Mouse (Mus musculus): Measurements from ENCODE around the gene Cd38. TPM values are rescaled to one million over a fixed set of nuclear protein-coding genes. Genes with fewer than 3 reads are reported as not detected.

Cd38 gene
- polyA plus RNA-seq, 1 experiment from 2014 or later = 3.3 TPM

- no peak for ATAC-seq (ENCODE audit: low FRiP score, low TSS enrichment)
- H3K4me1 ChIP-seq (ENCODE audit: control insufficient read depth, insufficient read depth, low read length) = no peaks in the 10 kb centered on the region
- no peak for DNase-seq
- no peaks in the 10 kb centered on the region for H3K36me3 ChIP-seq (ENCODE audit: control insufficient read depth, insufficient read depth, low read length)
- H3K4me3 ChIP-seq (replicated peaks; ENCODE audit: low read depth, low read length) = no peak overlapping the region
- no peaks in the 10 kb centered on the region for H3K27me3 ChIP-seq (ENCODE audit: control insufficient read depth, insufficient read depth, low read length)
- H3K9me3 ChIP-seq (ENCODE audit: control insufficient read depth, low read length) = no peaks in the 10 kb centered on the region
- no peak overlapping the region for H3K4me2 ChIP-seq (ENCODE audit: low read length)
- H3K9ac ChIP-seq (replicated peaks; ENCODE audit: low read length) = no peak overlapping the region
- 94% methylated on average over 7 of the region's 7 CpGs for WGBS
- H3K27ac ChIP-seq (replicated peaks; ENCODE audit: low read depth, low read length) = no peak overlapping the region
These were observed 31.8 kb upstream of the Cd38 start for GRCm38 (mm10) chr5:43836590-43836989.

GRCm38 (mm10) chr5:43837372-43837771 is 31.0 kb upstream of the Cd38 start:
- Histone ChIP-seq H3K4me1 (ENCODE audit: control insufficient read depth, insufficient read depth, low read length) (no peaks in the 10 kb centered on the region), H3K27me3 (ENCODE audit: control insufficient read depth, insufficient read depth, low read length) (no peaks in the 10 kb centered on the region), H3K9ac (replicated peaks; ENCODE audit: low read length) (no peak overlapping the region), H3K4me2 (ENCODE audit: low read length) (no peak overlapping the region), H3K27ac (replicated peaks; ENCODE audit: low read depth, low read length) (no peak overlapping the region), H3K36me3 (ENCODE audit: control insufficient read depth, insufficient read depth, low read length) (no peaks in the 10 kb centered on the region), H3K4me3 (replicated peaks; ENCODE audit: low read depth, low read length) (no peak overlapping the region), H3K9me3 (ENCODE audit: control insufficient read depth, low read length) (no peaks in the 10 kb centered on the region)
- WGBS = 58% methylated on average over 5 of the region's 5 CpGs
- no peak for ATAC-seq (ENCODE audit: low FRiP score, low TSS enrichment)
- peak; percentile 64 for DNase-seq

DNA sequence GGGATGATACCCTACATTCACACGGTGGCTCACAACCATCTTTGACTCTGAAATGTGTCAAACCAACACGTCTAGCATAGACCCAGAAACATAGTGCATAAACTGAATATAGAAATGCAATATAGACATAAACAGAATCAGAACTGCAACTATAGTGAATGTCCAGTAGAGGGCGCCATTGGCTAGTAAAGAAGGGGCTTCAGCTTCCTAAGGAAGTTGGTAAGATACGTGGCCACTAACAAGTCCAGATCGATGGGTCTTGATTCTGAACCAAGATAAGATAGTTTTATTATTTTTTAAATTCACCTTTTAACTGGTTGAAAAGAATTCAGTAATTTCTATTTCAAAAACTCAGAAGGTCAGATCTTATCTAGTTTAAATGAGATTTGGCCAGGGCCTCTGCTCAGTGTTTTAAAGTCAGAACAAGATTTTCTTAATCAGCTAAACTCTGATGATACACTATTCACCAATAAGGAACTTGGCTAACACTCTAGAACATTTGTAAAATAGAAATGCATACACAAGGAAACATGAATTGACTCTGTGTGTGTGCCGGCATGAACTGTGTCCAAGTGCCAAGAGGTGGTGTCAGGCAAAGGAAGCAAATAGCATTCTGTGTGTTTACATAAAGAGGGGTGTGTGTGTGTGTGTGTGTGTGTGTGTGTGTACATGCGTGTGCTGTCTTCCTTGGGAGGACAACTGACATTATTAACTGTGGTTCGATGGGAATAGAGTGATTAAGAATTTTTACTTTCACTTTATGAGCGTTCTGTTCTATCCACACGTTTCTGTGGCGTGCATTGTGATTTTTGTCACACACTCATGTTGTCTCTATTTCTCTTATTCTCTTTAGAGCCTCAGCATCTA is 27.0 kb upstream of the Cd38 start:
- H3K9me3 ChIP-seq (ENCODE audit: control insufficient read depth, low read length) = no peaks in the 10 kb centered on the region
- WGBS = 50% methylated on average over 11 of the region's 11 CpGs

GRCm38 (mm10) chr5:43842011-43842285 is 26.4 kb upstream of the Cd38 start:
- no peak overlapping the region for H3K4me3 ChIP-seq (replicated peaks; ENCODE audit: low read depth, low read length)
- no peaks in the 10 kb centered on the region for H3K4me1 ChIP-seq (ENCODE audit: control insufficient read depth, insufficient read depth, low read length)
- DNase-seq (no peak), ATAC-seq (ENCODE audit: low FRiP score, low TSS enrichment) (no peak)
- H3K9ac ChIP-seq (replicated peaks; ENCODE audit: low read length) = no peak overlapping the region
- no peaks in the 10 kb centered on the region for H3K36me3 ChIP-seq (ENCODE audit: control insufficient read depth, insufficient read depth, low read length)
- no peaks in the 10 kb centered on the region for H3K27me3 ChIP-seq (ENCODE audit: control insufficient read depth, insufficient read depth, low read length)
- 78% methylated on average over 5 of the region's 5 CpGs for WGBS
- no peaks in the 10 kb centered on the region for H3K9me3 ChIP-seq (ENCODE audit: control insufficient read depth, low read length)
- H3K4me2 ChIP-seq (ENCODE audit: low read length) = no peak overlapping the region
- no peak overlapping the region for H3K27ac ChIP-seq (replicated peaks; ENCODE audit: low read depth, low read length)

More for the DNA sequence above, 27.0 kb upstream of the Cd38 start:
- Histone ChIP-seq H3K36me3 (ENCODE audit: control insufficient read depth, insufficient read depth, low read length) (no peaks in the 10 kb centered on the region), H3K4me2 (ENCODE audit: low read length) (no peak overlapping the region), H3K27me3 (ENCODE audit: control insufficient read depth, insufficient read depth, low read length) (no peaks in the 10 kb centered on the region), H3K27ac (replicated peaks; ENCODE audit: low read depth, low read length) (no peak overlapping the region), H3K4me1 (ENCODE audit: control insufficient read depth, insufficient read depth, low read length) (no peaks in the 10 kb centered on the region), H3K9ac (replicated peaks; ENCODE audit: low read length) (no peak overlapping the region), H3K4me3 (replicated peaks; ENCODE audit: low read depth, low read length) (no peak overlapping the region)
- peak; percentile 86 for DNase-seq
- ATAC-seq (ENCODE audit: low FRiP score, low TSS enrichment) = no peak

DNA sequence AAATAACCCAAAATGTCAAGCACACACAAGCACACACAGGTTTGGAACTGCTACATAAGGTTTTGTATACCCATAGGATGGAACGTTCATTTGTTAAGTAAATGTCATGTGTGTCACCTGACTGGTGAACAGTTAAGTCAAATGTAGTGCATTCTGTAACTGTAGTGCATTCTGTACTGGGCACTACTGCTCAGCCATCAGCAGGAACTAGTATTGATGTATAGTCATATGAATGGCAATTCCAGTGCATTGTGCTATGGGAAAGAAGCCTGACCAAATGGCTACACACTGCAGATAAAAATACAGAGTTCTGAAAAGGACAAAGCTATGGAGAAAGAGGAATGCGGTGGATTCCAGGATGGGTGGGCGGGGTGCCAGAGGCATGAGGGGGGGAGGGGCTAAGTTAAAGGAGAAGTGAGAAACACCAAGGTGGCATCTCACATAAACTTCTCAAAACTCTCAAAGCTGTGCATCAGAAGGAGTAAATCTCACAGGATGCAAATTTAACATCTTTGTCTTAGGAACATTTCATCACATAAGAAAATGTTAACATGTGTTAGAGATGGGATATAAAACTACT is 25.7 kb upstream of the Cd38 start:
- no peak overlapping the region for H3K9ac ChIP-seq (replicated peaks; ENCODE audit: low read length)
- no peak for ATAC-seq (ENCODE audit: low FRiP score, low TSS enrichment)
- H3K36me3 ChIP-seq (ENCODE audit: control insufficient read depth, insufficient read depth, low read length) = no peaks in the 10 kb centered on the region
- H3K4me1 ChIP-seq (ENCODE audit: control insufficient read depth, insufficient read depth, low read length) = no peaks in the 10 kb centered on the region
- no peaks in the 10 kb centered on the region for H3K27me3 ChIP-seq (ENCODE audit: control insufficient read depth, insufficient read depth, low read length)
- H3K27ac ChIP-seq (replicated peaks; ENCODE audit: low read depth, low read length) = no peak overlapping the region
- H3K4me2 ChIP-seq (ENCODE audit: low read length) = no peak overlapping the region
- DNase-seq = no peak
- no peaks in the 10 kb centered on the region for H3K9me3 ChIP-seq (ENCODE audit: control insufficient read depth, low read length)
- 75% methylated on average over 3 of the region's 3 CpGs for WGBS
- no peak overlapping the region for H3K4me3 ChIP-seq (replicated peaks; ENCODE audit: low read depth, low read length)

DNA sequence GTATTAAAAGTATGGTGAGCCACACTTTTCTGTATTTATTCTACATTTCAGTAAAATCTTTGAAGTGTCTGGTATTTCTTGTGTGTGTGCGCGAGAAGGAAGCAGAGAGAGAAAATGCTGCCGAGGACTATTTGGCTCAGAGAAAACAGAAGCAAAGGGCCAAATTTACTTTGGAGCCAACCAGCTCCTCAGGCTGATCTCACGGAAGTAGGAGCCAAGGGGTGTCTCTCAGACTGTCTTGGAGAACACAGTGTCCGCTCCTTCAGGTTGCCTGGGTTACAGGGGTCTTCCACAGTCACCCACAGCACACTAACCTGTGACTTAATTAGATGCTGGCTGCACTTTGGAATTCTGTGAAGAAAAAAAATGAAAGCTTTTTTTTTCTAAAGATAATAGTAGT is 23.3 kb upstream of the Cd38 start:
- ATAC-seq (ENCODE audit: low FRiP score, low TSS enrichment) = no peak
- no peaks in the 10 kb centered on the region for H3K9me3 ChIP-seq (ENCODE audit: control insufficient read depth, low read length)
- H3K4me2 ChIP-seq (ENCODE audit: low read length) = no peak overlapping the region
- no peaks in the 10 kb centered on the region for H3K4me1 ChIP-seq (ENCODE audit: control insufficient read depth, insufficient read depth, low read length)
- WGBS = 84% methylated on average over 5 of the region's 5 CpGs
- no peak for DNase-seq
- no peaks in the 10 kb centered on the region for H3K36me3 ChIP-seq (ENCODE audit: control insufficient read depth, insufficient read depth, low read length)
- no peak overlapping the region for H3K4me3 ChIP-seq (replicated peaks; ENCODE audit: low read depth, low read length)
- H3K27me3 ChIP-seq (ENCODE audit: control insufficient read depth, insufficient read depth, low read length) = no peaks in the 10 kb centered on the region
- H3K27ac ChIP-seq (replicated peaks; ENCODE audit: low read depth, low read length) = no peak overlapping the region
- no peak overlapping the region for H3K9ac ChIP-seq (replicated peaks; ENCODE audit: low read length)

DNA sequence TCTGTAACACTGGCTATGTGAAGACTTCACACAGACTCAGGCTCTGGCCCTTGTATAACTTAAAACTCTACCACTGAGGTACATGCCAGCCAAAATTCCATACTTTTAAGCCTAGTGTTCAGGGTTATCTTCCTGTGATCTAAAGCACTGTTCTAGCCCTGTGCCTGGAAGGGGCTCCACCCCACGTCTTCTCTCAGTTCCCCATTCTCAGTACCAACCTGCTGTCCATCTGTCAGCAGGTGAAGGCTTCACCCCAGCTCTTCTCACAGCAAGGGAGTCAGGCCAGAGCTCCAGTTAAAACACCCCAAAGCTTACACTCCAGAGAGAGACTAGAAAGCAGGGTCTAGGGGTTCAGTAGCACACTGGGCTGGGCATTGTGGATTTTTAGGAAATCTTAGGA is 22.7 kb upstream of the Cd38 start:
- no peaks in the 10 kb centered on the region for H3K4me1 ChIP-seq (ENCODE audit: control insufficient read depth, insufficient read depth, low read length)
- WGBS = 68% methylated on average over 1 of the region's 1 CpGs
- no peak overlapping the region for H3K27ac ChIP-seq (replicated peaks; ENCODE audit: low read depth, low read length)
- H3K9me3 ChIP-seq (ENCODE audit: control insufficient read depth, low read length) = no peaks in the 10 kb centered on the region
- H3K4me3 ChIP-seq (replicated peaks; ENCODE audit: low read depth, low read length) = no peak overlapping the region
- DNase-seq (no peak), ATAC-seq (ENCODE audit: low FRiP score, low TSS enrichment) (no peak)
- H3K9ac ChIP-seq (replicated peaks; ENCODE audit: low read length) = no peak overlapping the region
- no peaks in the 10 kb centered on the region for H3K36me3 ChIP-seq (ENCODE audit: control insufficient read depth, insufficient read depth, low read length)
- H3K4me2 ChIP-seq (ENCODE audit: low read length) = no peak overlapping the region
- H3K27me3 ChIP-seq (ENCODE audit: control insufficient read depth, insufficient read depth, low read length) = no peaks in the 10 kb centered on the region

- H3K9me3 ChIP-seq (ENCODE audit: control insufficient read depth, low read length) = no peaks in the 10 kb centered on the region
- WGBS = 8% methylated on average over 2 of the region's 2 CpGs
- H3K9ac ChIP-seq (replicated peaks; ENCODE audit: low read length) = no peak overlapping the region
- H3K4me3 ChIP-seq (replicated peaks; ENCODE audit: low read depth, low read length) = no peak overlapping the region
- DNase-seq = no peak
- H3K4me2 ChIP-seq (ENCODE audit: low read length) = no peak overlapping the region
- no peak for ATAC-seq (ENCODE audit: low FRiP score, low TSS enrichment)
- no peaks in the 10 kb centered on the region for H3K36me3 ChIP-seq (ENCODE audit: control insufficient read depth, insufficient read depth, low read length)
- H3K27ac ChIP-seq (replicated peaks; ENCODE audit: low read depth, low read length) = no peak overlapping the region
- no peaks in the 10 kb centered on the region for H3K27me3 ChIP-seq (ENCODE audit: control insufficient read depth, insufficient read depth, low read length)
- H3K4me1 ChIP-seq (ENCODE audit: control insufficient read depth, insufficient read depth, low read length) = no peaks in the 10 kb centered on the region
These were observed 22.1 kb upstream of the Cd38 start for GRCm38 (mm10) chr5:43846227-43846626.

DNA sequence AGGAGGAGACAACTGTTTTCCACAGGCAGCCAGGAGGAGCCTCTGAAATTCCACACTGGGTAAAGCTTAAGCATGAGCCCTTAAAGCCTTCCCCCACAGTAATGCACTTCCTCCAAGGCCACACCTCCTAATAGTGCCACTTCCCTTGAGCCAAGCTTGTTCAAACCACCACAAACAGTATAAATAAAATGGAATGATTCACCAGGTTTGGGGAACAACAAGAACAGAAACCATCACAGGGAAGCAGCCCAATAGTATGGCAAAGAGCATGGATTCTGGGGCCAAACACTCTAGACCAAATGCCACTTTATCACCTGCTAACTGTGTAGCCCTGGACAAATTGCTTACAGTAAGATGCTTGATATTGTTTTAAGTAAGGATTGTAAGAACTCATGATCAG is 20.8 kb upstream of the Cd38 start:
- Histone ChIP-seq H3K27ac (replicated peaks; ENCODE audit: low read depth, low read length) (no peak overlapping the region), H3K36me3 (ENCODE audit: control insufficient read depth, insufficient read depth, low read length) (no peaks in the 10 kb centered on the region), H3K9me3 (ENCODE audit: control insufficient read depth, low read length) (no peaks in the 10 kb centered on the region), H3K4me1 (ENCODE audit: control insufficient read depth, insufficient read depth, low read length) (no peaks in the 10 kb centered on the region), H3K27me3 (ENCODE audit: control insufficient read depth, insufficient read depth, low read length) (no peaks in the 10 kb centered on the region), H3K4me3 (replicated peaks; ENCODE audit: low read depth, low read length) (no peak overlapping the region), H3K4me2 (ENCODE audit: low read length) (no peak overlapping the region), H3K9ac (replicated peaks; ENCODE audit: low read length) (no peak overlapping the region)
- no peak for ATAC-seq (ENCODE audit: low FRiP score, low TSS enrichment)
- DNase-seq = no peak
